Mouse (Mus musculus) intestine, postnatal 0 days (tissue): ENCODE data around the gene Tbx18. TPM values are rescaled to one million over a fixed set of nuclear protein-coding genes. Genes with fewer than 3 reads are reported as not detected.

Experiments
- ATAC-seq: fragments of 200-750 bp; cut with Nextera tagmentation; 2 replicates; pipeline ENCODE4 v1.8.0; 2017; ENCODE audit warnings: mild to moderate bottlenecking, moderate TSS enrichment, moderate library complexity
- H3K27ac ChIP-seq: fragments of 300-500 bp; sonication (generic); 2 replicates; pipeline ENCODE4 v1.5.1; 2014; ENCODE audit warnings: mild to moderate bottlenecking, low read depth, low read length, moderate library complexity
- H3K27me3 ChIP-seq: fragments of 300-500 bp; sonication (generic); replicated peaks from 2 replicates; pipeline ENCODE4 v1.6.1; 2014; ENCODE audit warnings: low read length, mixed read lengths; ENCODE audit not compliant: control insufficient read depth, insufficient read depth
- H3K36me3 ChIP-seq: fragments of 300-500 bp; sonication (generic); 2 replicates; pipeline ENCODE4 v1.6.1; 2014; ENCODE audit warnings: mild to moderate bottlenecking, moderate library complexity; ENCODE audit not compliant: control insufficient read depth, insufficient read depth
- H3K4me1 ChIP-seq: fragments of 300-500 bp; sonication (generic); replicated peaks from 2 replicates; pipeline ENCODE4 v1.6.1; 2014; ENCODE audit warnings: antibody characterized with exemption, low read length, mixed read lengths; ENCODE audit not compliant: control insufficient read depth, insufficient read depth
- H3K4me2 ChIP-seq: fragments of 300-500 bp; sonication (generic); replicated peaks from 2 replicates; pipeline ENCODE4 v1.6.1; 2014; ENCODE audit warnings: low read depth, mild to moderate bottlenecking, moderate library complexity
- H3K4me3 ChIP-seq: fragments of 300-500 bp; sonication (generic); 2 replicates; pipeline ENCODE4 v1.5.1; 2014; ENCODE audit warnings: low read depth, low read length
- H3K9ac ChIP-seq: fragments of 300-500 bp; sonication (generic); 2 replicates; pipeline ENCODE4 v1.6.1; 2014; ENCODE audit warnings: mild to moderate bottlenecking, low read depth, low read length
- H3K9me3 ChIP-seq: fragments of 300-500 bp; sonication (generic); 2 replicates; pipeline ENCODE4 v1.6.1; 2016; ENCODE audit warnings: mixed run types; ENCODE audit not compliant: control insufficient read depth
- CTCF ChIP-seq: sonication (generic); IDR thresholded peaks from 2 replicates; pipeline ENCODE4 v1.5.1; 2016; ENCODE audit warnings: low read depth, mild to moderate bottlenecking, control low read depth, antibody characterized with exemption, moderate library complexity
- WGBS: fragments of 180-500 bp; shearing (Covaris S2); extraction: QIAGEN DNeasy Blood & Tissue Kit; methylation state at CpG from one replicate; pipeline ENCODE4 v1.1.7; 2014; 5-methylcytosine and 5-hydroxymethylcytosine counted together
- polyA plus RNA-seq: library from polyadenylated mRNA; unstranded; fragments of >200 nt; fragmentation: Nextera tagmentation; extraction: Ambion mirVana; gene quantifications from 2 replicates; pipeline ENCODE4 v1.2.1, GENCODE M21; 2015

Tbx18 gene
- polyA plus RNA-seq, 1 experiment from 2014 or later = 0.10 TPM

GRCm38 (mm10) chr9:87739543-87740161 lies 8.6 kb upstream of the Tbx18 start:
- H3K9me3 ChIP-seq = no peaks in the 10 kb centered on the region
- H3K4me2 ChIP-seq = no peak overlapping the region
- no peak for TF ChIP-seq CTCF
- ATAC-seq = no peak
- H3K27ac ChIP-seq = no peak overlapping the region
- H3K27me3 ChIP-seq = peaks cover 79% of the 10 kb centered on the region
- WGBS = 1% methylated on average over 41 of the region's 41 CpGs
- H3K4me1 ChIP-seq = no peaks in the 10 kb centered on the region; the same call in 1 of the 2 replicates
- no peaks in the 10 kb centered on the region for H3K36me3 ChIP-seq
- no peak overlapping the region for H3K4me3 ChIP-seq
- no peak overlapping the region for H3K9ac ChIP-seq

GRCm38 (mm10) chr9:87738766-87739542 lies 7.9 kb upstream of the Tbx18 start:
- WGBS = 1% methylated on average over 39 of the region's 39 CpGs
- no peak overlapping the region for H3K4me2 ChIP-seq
- H3K9ac ChIP-seq = no peak overlapping the region
- no peak for TF ChIP-seq CTCF
- H3K27me3 ChIP-seq = peaks cover 83% of the 10 kb centered on the region
- H3K36me3 ChIP-seq = no peaks in the 10 kb centered on the region
- ATAC-seq = no peak
- H3K4me1 ChIP-seq = no peaks in the 10 kb centered on the region; the same call in 1 of the 2 replicates
- no peak overlapping the region for H3K4me3 ChIP-seq
- no peak overlapping the region for H3K27ac ChIP-seq
- no peaks in the 10 kb centered on the region for H3K9me3 ChIP-seq

- H3K4me3 ChIP-seq = no peak overlapping the region
- H3K36me3 ChIP-seq = no peaks in the 10 kb centered on the region
- no peaks in the 10 kb centered on the region for H3K9me3 ChIP-seq
- H3K27me3 ChIP-seq = peaks cover 91% of the 10 kb centered on the region
- no peak for ATAC-seq
- 3% methylated on average over 13 of the region's 13 CpGs for WGBS
- no peak overlapping the region for H3K9ac ChIP-seq
- H3K4me1 ChIP-seq = no peaks in the 10 kb centered on the region; the same call in 1 of the 2 replicates
- no peak overlapping the region for H3K27ac ChIP-seq
- H3K4me2 ChIP-seq = no peak overlapping the region
- TF ChIP-seq CTCF = no peak
Observed at GRCm38 (mm10) chr9:87738123-87738522, 7.1 kb upstream of the Tbx18 start.

GRCm38 (mm10) chr9:87737271-87737670 lies 6.2 kb upstream of the Tbx18 start:
- Histone ChIP-seq H3K36me3 (no peaks in the 10 kb centered on the region), H3K27ac (no peak overlapping the region), H3K4me1 (no peaks in the 10 kb centered on the region; the same call in 1 of the 2 replicates), H3K9me3 (no peaks in the 10 kb centered on the region), H3K4me3 (no peak overlapping the region), H3K4me2 (no peak overlapping the region), H3K9ac (no peak overlapping the region), H3K27me3 (peaks cover 92% of the 10 kb centered on the region)
- WGBS = 4% methylated on average over 4 of the region's 4 CpGs
- no peak for ATAC-seq
- TF ChIP-seq CTCF = no peak

DNA sequence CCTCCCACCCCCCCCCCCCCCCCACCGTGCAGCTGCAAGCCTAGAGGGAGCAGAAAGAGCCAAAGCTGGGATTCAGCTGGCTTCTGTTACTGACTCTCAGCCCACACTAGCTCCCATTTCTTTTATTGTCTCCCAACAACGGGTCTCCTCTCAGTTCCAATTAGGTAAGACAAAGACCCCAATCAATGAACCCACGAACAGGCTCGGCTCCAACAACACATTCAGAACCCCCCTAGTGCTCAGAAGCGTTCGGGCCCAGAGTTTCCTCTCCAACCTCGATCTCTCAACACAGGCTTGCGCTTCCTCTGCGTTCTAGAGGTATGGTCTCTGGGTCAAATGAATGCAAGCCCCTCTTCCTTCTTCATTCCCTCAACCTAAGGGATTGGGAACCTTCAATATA lies 4.0 kb upstream of the Tbx18 start:
- Histone ChIP-seq H3K27me3 (peaks cover 92% of the 10 kb centered on the region), H3K36me3 (no peaks in the 10 kb centered on the region), H3K27ac (no peak overlapping the region), H3K9ac (no peak overlapping the region), H3K4me2 (no peak overlapping the region), H3K9me3 (no peaks in the 10 kb centered on the region), H3K4me3 (no peak overlapping the region), H3K4me1 (peaks cover 1% of the 10 kb centered on the region; the same call in 1 of the 2 replicates)
- TF ChIP-seq CTCF = no peak
- ATAC-seq = no peak
- 5% methylated on average over 9 of the region's 9 CpGs for WGBS

- WGBS = 3% methylated on average over 9 of the region's 9 CpGs
- H3K4me2 ChIP-seq = no peak overlapping the region
- H3K27me3 ChIP-seq = peaks cover 92% of the 10 kb centered on the region
Observed at GRCm38 (mm10) chr9:87734631-87735030, 3.6 kb upstream of the Tbx18 start.

More at GRCm38 (mm10) chr9:87734631-87735030, 3.6 kb upstream of the Tbx18 start:
- H3K36me3 ChIP-seq = no peaks in the 10 kb centered on the region
- H3K27ac ChIP-seq = no peak overlapping the region
- ATAC-seq = no peak
- no peak overlapping the region for H3K4me3 ChIP-seq
- H3K9ac ChIP-seq = no peak overlapping the region
- H3K9me3 ChIP-seq = no peaks in the 10 kb centered on the region
- H3K4me1 ChIP-seq = peaks cover 5% of the 10 kb centered on the region; the same call in 1 of the 2 replicates
- no peak for TF ChIP-seq CTCF
